In genomic region chr3:52754401-52754800, GRCm38 (mm10) we compare ENCODE assay signal across 14 mouse cellular contexts.
DNase-seq lines count a peak whose midpoint lies in the region; ATAC-seq and TF ChIP-seq lines count a peak whose summit lies in the region.
"Had no signal": no experiment of that assay in that cellular context is flagged by ENCODE, and none has a peak within 500 bp of the region (broad histone marks: within the 10 kb centered on the region; RNA-seq: fewer than 3 reads in every experiment).

No protein-coding gene starts in this region.

- no peak overlapping the region for H3K4me3 ChIP-seq in liver, adult 2 months (ENCODE audit: insufficient read depth, low read depth, low read length)
- no peak overlapping the region for H3K4me3 ChIP-seq in liver, embryonic 11.5 days (ENCODE audit: low read depth, low read length)
- H3K4me3 ChIP-seq in layer of hippocampus, adult 2 months: no peak overlapping the region
- H3K4me3 ChIP-seq: forebrain, embryonic 12.5 days; gastrocnemius, adult 2 months; neural tube, embryonic 15.5 days had no signal

- H3K36me3 ChIP-seq in liver, adult 2 months (ENCODE audit: control insufficient read depth, insufficient read depth, low read length): no peaks in the 10 kb centered on the region
- no peaks in the 10 kb centered on the region for H3K36me3 ChIP-seq in liver, embryonic 11.5 days (ENCODE audit: control insufficient read depth, insufficient read depth, low read length)
- H3K36me3 ChIP-seq: forebrain, embryonic 12.5 days; neural tube, embryonic 15.5 days had no signal

- 24% methylated on average over 4 of the region's 4 CpGs for WGBS in liver, adult 2 months
- 71% methylated on average over 4 of the region's 4 CpGs for WGBS in liver, embryonic 11.5 days

- TF ChIP-seq POLR2A in liver, adult 2 months (IDR thresholded peaks at IDR 0.05; ENCODE audit: extremely low read depth, insufficient read depth, low read length): no peak

- no peaks in the 10 kb centered on the region for H3K79me2 ChIP-seq in liver, adult 2 months (ENCODE audit: control insufficient read depth, insufficient read depth, low read length)

- no peaks in the 10 kb centered on the region for H3K27me3 ChIP-seq in liver, adult 2 months (ENCODE audit: control insufficient read depth, insufficient read depth, low read length)
- no peaks in the 10 kb centered on the region for H3K27me3 ChIP-seq in liver, embryonic 11.5 days (replicated peaks; ENCODE audit: control insufficient read depth, insufficient read depth, low read length)
- H3K27me3 ChIP-seq: CH12.LX; forebrain, embryonic 12.5 days; neural tube, embryonic 15.5 days had no signal

- 0 out of 2 replicates have a peak, but pooled peaks have one; percentile 11 for TF ChIP-seq CTCF in liver, adult 2 months (IDR thresholded peaks at IDR 0.05; ENCODE audit: low read depth, low read length)
- no peak for TF ChIP-seq CTCF in layer of hippocampus, adult 2 months (conservative IDR thresholded peaks at IDR 0.05)

- H3K27ac ChIP-seq in liver, adult 2 months (replicated peaks; ENCODE audit: insufficient read depth, low read depth, low read length): no peak overlapping the region
- no peak overlapping the region for H3K27ac ChIP-seq in liver, embryonic 11.5 days (ENCODE audit: low read depth, low read length)
- H3K27ac ChIP-seq in layer of hippocampus, adult 2 months: no peak overlapping the region
- H3K27ac ChIP-seq: forebrain, embryonic 12.5 days; gastrocnemius, adult 2 months; neural tube, embryonic 15.5 days had no signal

- ATAC-seq in liver, embryonic 11.5 days (replicated peaks; ENCODE audit: low FRiP score): no peak

- H3K4me2 ChIP-seq in liver, embryonic 11.5 days: no peak overlapping the region
- H3K4me2 ChIP-seq: forebrain, embryonic 12.5 days; lung, embryonic 14.5 days; neural tube, embryonic 15.5 days had no signal

- H3K4me1 ChIP-seq in liver, adult 2 months (ENCODE audit: control insufficient read depth, insufficient read depth, low read length): peaks cover 12% of the 10 kb centered on the region
- peaks cover 5% of the 10 kb centered on the region; the same call in 1 of the 2 replicates for H3K4me1 ChIP-seq in liver, embryonic 11.5 days (replicated peaks; ENCODE audit: control insufficient read depth, insufficient read depth, low read length)
- H3K4me1 ChIP-seq: forebrain, embryonic 12.5 days had no signal

- no peaks in the 10 kb centered on the region for H3K9me3 ChIP-seq in liver, embryonic 11.5 days (ENCODE audit: control insufficient read depth, low read length)
- H3K9me3 ChIP-seq: forebrain, embryonic 12.5 days; neural tube, embryonic 15.5 days had no signal

- peak; percentile 68 for DNase-seq in liver, adult 2 months (ENCODE audit: extremely low read depth, low read depth, low spot score)
- DNase-seq in liver, embryonic 11.5 days (ENCODE audit: low spot score): no peak
- DNase-seq in kidney, adult 8-10 months: peak; percentile 16 to 46
- peak; percentile 26 for DNase-seq in kidney, postnatal 14 days
- peak; percentile 77 for DNase-seq in yolk sac, embryonic 10.5 days (ENCODE audit: low spot score)
- no peak for DNase-seq in urinary bladder, postnatal 14 days (ENCODE audit: low spot score)
- no peak for DNase-seq in layer of hippocampus, adult 2 months (ENCODE audit: low spot score in 2 of 2)
- DNase-seq: gastrocnemius, adult 2 months; lung, embryonic 14.5 days; right cerebral cortex, adult 18-20 months; thymus, adult 18-20 months had no signal

- 0 out of 2 replicates have a peak overlapping the region, but pooled peaks have one; percentile 11 for H3K9ac ChIP-seq in liver, adult 2 months (ENCODE audit: low read depth, low read length)
- H3K9ac ChIP-seq in liver, embryonic 11.5 days (ENCODE audit: low read depth, low read length): no peak overlapping the region
- H3K9ac ChIP-seq: forebrain, embryonic 12.5 days; lung, embryonic 14.5 days; neural tube, embryonic 15.5 days had no signal

Comparison
In these comparisons a context has a peak if more than half of its experiments do, and no peak if none do; other contexts are left out.
1. DNase-seq: peak in liver, adult 2 months (single experiment), kidney, adult 8-10 months (2 of 2), kidney, postnatal 14 days (single experiment) and yolk sac, embryonic 10.5 days (single experiment); none in liver, embryonic 11.5 days (single experiment), urinary bladder, postnatal 14 days (single experiment) and layer of hippocampus, adult 2 months (0 of 2).